Mouse (Mus musculus): Measurements from ENCODE around the gene Ankrd33b. TPM values are rescaled to one million over a fixed set of nuclear protein-coding genes. Genes with fewer than 3 reads are reported as not detected.

The Ankrd33b gene
- polyA plus RNA-seq, 1 experiment = 0.66 TPM

- DNase-seq (ENCODE audit: low read depth) = no peak
- no peak for TF ChIP-seq CTCF (IDR thresholded peaks at IDR 0.05; ENCODE audit: borderline replicate concordance, extremely low read depth, insufficient read depth, insufficient read length)
- TF ChIP-seq POLR2A (IDR thresholded peaks at IDR 0.05; ENCODE audit: borderline replicate concordance, extremely low read depth, insufficient read depth, insufficient read length, poor library complexity, severe bottlenecking) = no peak
Observed at GRCm38 (mm10) chr15:31297777-31298137, 69.8 kb downstream of the Ankrd33b start.

GRCm38 (mm10) chr15:31296882-31297776, 70.4 kb downstream of the Ankrd33b start:
- TF ChIP-seq POLR2A (IDR thresholded peaks at IDR 0.05; ENCODE audit: borderline replicate concordance, extremely low read depth, insufficient read depth, insufficient read length, poor library complexity, severe bottlenecking) (no peak), CTCF (IDR thresholded peaks at IDR 0.05; ENCODE audit: borderline replicate concordance, extremely low read depth, insufficient read depth, insufficient read length) (no peak)
- no peak for DNase-seq (ENCODE audit: low read depth)

- TF ChIP-seq POLR2A (IDR thresholded peaks at IDR 0.05; ENCODE audit: borderline replicate concordance, extremely low read depth, insufficient read depth, insufficient read length, poor library complexity, severe bottlenecking) = no peak
- TF ChIP-seq CTCF (IDR thresholded peaks at IDR 0.05; ENCODE audit: borderline replicate concordance, extremely low read depth, insufficient read depth, insufficient read length) = no peak
- no peak for DNase-seq (ENCODE audit: low read depth)
Observed at GRCm38 (mm10) chr15:31294311-31294710, 73.2 kb downstream of the Ankrd33b start.

GRCm38 (mm10) chr15:31292627-31293026, 74.9 kb downstream of the Ankrd33b start:
- DNase-seq (ENCODE audit: low read depth) = no peak
- TF ChIP-seq POLR2A (IDR thresholded peaks at IDR 0.05; ENCODE audit: borderline replicate concordance, extremely low read depth, insufficient read depth, insufficient read length, poor library complexity, severe bottlenecking) (no peak), CTCF (IDR thresholded peaks at IDR 0.05; ENCODE audit: borderline replicate concordance, extremely low read depth, insufficient read depth, insufficient read length) (no peak)

- DNase-seq (ENCODE audit: low read depth) = no peak
- no peak for TF ChIP-seq POLR2A (IDR thresholded peaks at IDR 0.05; ENCODE audit: borderline replicate concordance, extremely low read depth, insufficient read depth, insufficient read length, poor library complexity, severe bottlenecking)
- TF ChIP-seq CTCF (IDR thresholded peaks at IDR 0.05; ENCODE audit: borderline replicate concordance, extremely low read depth, insufficient read depth, insufficient read length) = no peak
Observed at GRCm38 (mm10) chr15:31285695-31286094, 81.8 kb downstream of the Ankrd33b start.

- TF ChIP-seq POLR2A (IDR thresholded peaks at IDR 0.05; ENCODE audit: borderline replicate concordance, extremely low read depth, insufficient read depth, insufficient read length, poor library complexity, severe bottlenecking) = no peak
- TF ChIP-seq CTCF (IDR thresholded peaks at IDR 0.05; ENCODE audit: borderline replicate concordance, extremely low read depth, insufficient read depth, insufficient read length) = no peak
- peak; percentile 78 for DNase-seq (ENCODE audit: low read depth)
Observed at GRCm38 (mm10) chr15:31284922-31285631, 82.4 kb downstream of the Ankrd33b start.

- peak; percentile 43; the same call in 1 of the 2 replicates for TF ChIP-seq CTCF (IDR thresholded peaks at IDR 0.05; ENCODE audit: borderline replicate concordance, extremely low read depth, insufficient read depth, insufficient read length)
- TF ChIP-seq POLR2A (IDR thresholded peaks at IDR 0.05; ENCODE audit: borderline replicate concordance, extremely low read depth, insufficient read depth, insufficient read length, poor library complexity, severe bottlenecking) = no peak
- no peak for DNase-seq (ENCODE audit: low read depth)
Observed at GRCm38 (mm10) chr15:31284142-31284541, 83.4 kb downstream of the Ankrd33b start.

GRCm38 (mm10) chr15:31282353-31282752, 85.2 kb downstream of the Ankrd33b start:
- no peak for TF ChIP-seq CTCF (IDR thresholded peaks at IDR 0.05; ENCODE audit: borderline replicate concordance, extremely low read depth, insufficient read depth, insufficient read length)
- no peak for TF ChIP-seq POLR2A (IDR thresholded peaks at IDR 0.05; ENCODE audit: borderline replicate concordance, extremely low read depth, insufficient read depth, insufficient read length, poor library complexity, severe bottlenecking)

GRCm38 (mm10) chr15:31281830-31282229, 85.7 kb downstream of the Ankrd33b start:
- DNase-seq (ENCODE audit: low read depth) = peak; percentile 74
- TF ChIP-seq CTCF (IDR thresholded peaks at IDR 0.05; ENCODE audit: borderline replicate concordance, extremely low read depth, insufficient read depth, insufficient read length) (no peak), POLR2A (IDR thresholded peaks at IDR 0.05; ENCODE audit: borderline replicate concordance, extremely low read depth, insufficient read depth, insufficient read length, poor library complexity, severe bottlenecking) (no peak)

More at GRCm38 (mm10) chr15:31282353-31282752, 85.2 kb downstream of the Ankrd33b start:
- no peak for DNase-seq (ENCODE audit: low read depth)

- TF ChIP-seq CTCF (IDR thresholded peaks at IDR 0.05; ENCODE audit: borderline replicate concordance, extremely low read depth, insufficient read depth, insufficient read length) (no peak), POLR2A (IDR thresholded peaks at IDR 0.05; ENCODE audit: borderline replicate concordance, extremely low read depth, insufficient read depth, insufficient read length, poor library complexity, severe bottlenecking) (no peak)
- no peak for DNase-seq (ENCODE audit: low read depth)
Observed at GRCm38 (mm10) chr15:31280683-31281082, 86.8 kb downstream of the Ankrd33b start.

- no peak for DNase-seq (ENCODE audit: low read depth)
- TF ChIP-seq POLR2A (IDR thresholded peaks at IDR 0.05; ENCODE audit: borderline replicate concordance, extremely low read depth, insufficient read depth, insufficient read length, poor library complexity, severe bottlenecking) = no peak
- TF ChIP-seq CTCF (IDR thresholded peaks at IDR 0.05; ENCODE audit: borderline replicate concordance, extremely low read depth, insufficient read depth, insufficient read length) = no peak
Observed at GRCm38 (mm10) chr15:31280059-31280458, 87.5 kb downstream of the Ankrd33b start.
